Mouse (Mus musculus): ENCODE measurements around the gene Tldc2.

The Tldc2 gene

DNA sequence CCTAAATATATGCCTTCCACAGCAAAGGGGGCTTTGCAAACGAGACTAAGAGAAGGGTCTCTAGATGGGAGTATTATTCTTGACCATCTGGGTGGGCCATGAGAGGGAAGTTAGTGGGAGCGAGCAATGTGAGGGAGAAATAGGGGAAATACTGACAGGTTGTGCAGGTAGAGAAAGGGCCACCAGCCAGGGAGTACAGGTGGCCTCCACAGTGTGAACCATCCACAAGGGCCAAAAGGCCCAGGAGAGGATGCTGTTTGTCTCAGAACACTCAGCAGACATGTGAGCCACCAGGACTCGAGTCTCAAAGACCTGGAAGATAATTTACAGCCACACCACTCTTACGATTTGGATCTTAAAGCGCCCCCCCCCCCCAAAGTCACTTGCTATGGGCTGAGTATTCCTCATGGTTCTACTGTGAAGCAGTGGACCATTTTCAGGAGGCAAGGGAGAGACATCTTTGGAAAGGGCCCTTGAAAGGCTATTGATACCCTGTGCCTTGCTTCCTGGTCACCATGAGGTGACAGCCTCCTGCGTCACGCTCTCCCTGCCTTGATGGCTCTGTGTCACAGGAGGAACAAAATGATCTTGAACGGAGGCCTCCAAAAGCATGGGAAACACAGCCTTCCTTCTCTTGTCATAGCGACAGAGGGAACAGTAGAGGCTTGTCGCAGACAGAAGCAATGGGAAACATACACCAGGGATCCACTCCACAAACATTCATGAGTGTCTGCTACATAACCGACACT is 26.1 kb upstream of the Tldc2 start:
- DNase-seq (ENCODE audit: low read depth, low spot score), result no peak

GRCm38 (mm10) chr2:157063241-157063700 is 23.6 kb upstream of the Tldc2 start:
- DNase-seq (ENCODE audit: low read depth, low spot score), result no peak

- DNase-seq (ENCODE audit: low read depth, low spot score), result no peak
These were observed 22.7 kb upstream of the Tldc2 start for GRCm38 (mm10) chr2:157064136-157064535.

DNA sequence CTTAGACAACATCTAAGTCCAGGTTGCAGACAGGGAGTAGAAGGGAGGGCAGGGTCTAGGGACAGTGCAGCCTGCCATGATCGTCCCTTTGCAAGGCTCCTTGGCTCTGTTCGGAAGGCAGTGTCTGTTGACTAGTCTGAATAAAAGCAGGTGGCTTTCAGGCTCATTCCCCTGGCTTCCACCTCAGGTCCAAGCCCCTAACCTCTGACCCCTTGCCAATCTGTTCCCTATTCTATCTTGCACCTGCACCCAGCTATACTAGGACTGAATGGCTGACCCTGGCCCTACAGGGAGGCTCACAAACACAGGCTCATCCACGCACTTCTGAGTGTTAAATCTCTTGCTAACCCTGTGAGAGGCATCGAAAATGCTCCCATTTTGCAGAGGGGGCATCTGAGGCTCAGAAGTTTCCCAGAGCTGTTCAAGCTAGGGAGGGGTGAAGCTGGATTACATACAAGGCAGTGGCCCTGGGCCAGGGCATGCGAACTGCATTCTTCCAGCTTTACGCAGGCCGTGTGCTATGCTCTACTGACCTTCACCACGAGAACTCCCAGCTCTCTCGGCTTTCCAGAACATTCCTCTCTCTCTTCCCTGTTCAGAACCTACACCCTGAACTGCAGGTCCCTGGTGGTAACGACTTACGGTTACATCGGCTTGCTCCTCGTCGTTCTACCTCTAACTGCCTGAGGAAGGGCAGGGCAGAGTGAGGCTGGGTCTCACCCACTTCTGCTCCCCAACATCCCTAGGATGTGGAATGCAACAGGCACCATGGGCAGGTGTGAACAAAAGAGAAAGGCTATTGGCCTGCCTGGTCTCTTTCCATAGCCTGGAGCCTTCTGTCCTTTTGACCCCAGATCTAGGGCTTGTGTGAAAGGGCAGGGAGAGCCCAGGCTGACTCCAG is 21.6 kb upstream of the Tldc2 start:
- DNase-seq (ENCODE audit: low read depth, low spot score), result no peak

GRCm38 (mm10) chr2:157065879-157066226 is 21.0 kb upstream of the Tldc2 start:
- no peak for DNase-seq (ENCODE audit: low read depth, low spot score)

GRCm38 (mm10) chr2:157066731-157067430 is 20.0 kb upstream of the Tldc2 start:
- no peak for DNase-seq (ENCODE audit: low read depth, low spot score)

GRCm38 (mm10) chr2:157068701-157069354 is 18.0 kb upstream of the Tldc2 start:
- DNase-seq (ENCODE audit: low read depth, low spot score), result no peak

- DNase-seq (ENCODE audit: low read depth, low spot score), result no peak
These were observed 17.5 kb upstream of the Tldc2 start for GRCm38 (mm10) chr2:157069355-157069735.

DNA sequence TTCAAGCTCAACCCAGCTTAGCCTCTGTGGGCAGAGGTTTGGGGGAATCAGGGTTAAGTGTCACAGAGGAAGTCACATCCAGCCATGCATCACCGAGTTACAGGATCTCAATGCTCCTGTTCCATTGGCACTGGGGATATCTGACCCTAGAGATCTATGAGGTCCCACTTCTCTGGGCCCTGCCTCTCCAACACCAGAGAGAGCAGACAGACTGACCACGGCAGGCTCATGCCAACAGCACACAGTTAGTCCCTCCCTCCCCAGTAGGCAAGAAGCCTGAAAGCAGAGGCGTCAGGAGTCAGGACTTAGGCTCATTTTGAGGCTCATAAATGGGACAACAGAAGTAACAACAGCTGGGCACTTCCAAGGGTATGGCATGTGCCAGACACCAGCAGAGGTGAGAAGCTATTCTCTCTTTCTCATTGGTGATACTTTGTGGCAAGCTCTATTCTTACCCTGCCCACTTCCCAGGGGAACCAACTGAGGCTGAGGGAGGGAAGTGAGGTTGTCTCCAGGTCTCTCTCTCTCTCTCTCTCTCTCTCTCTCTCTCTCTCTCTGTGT is 17.0 kb upstream of the Tldc2 start:
- no peak for DNase-seq (ENCODE audit: low read depth, low spot score)

DNA sequence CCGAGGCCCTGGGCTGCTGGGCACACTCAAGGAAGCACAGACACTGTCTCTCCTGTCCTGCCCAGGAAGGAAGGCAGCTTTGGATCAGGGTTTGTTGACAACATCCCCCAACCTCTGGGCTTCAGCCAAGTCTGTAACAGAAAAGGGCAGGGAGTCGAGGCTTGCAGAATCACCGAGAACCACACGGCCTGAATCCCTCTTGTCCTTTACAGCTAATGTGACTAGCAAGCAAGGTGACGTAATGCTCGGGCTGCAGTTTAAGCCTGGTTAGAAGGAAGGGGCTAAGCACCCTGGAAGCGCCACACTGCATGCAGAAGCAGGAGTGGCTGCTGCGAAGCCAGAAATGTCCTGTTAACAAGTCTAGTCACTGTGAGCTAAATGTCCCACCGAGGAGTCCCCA is 16.5 kb upstream of the Tldc2 start:
- DNase-seq (ENCODE audit: low read depth, low spot score), result no peak

GRCm38 (mm10) chr2:157071556-157071955 is 15.3 kb upstream of the Tldc2 start:
- DNase-seq (ENCODE audit: low read depth, low spot score), result no peak

DNA sequence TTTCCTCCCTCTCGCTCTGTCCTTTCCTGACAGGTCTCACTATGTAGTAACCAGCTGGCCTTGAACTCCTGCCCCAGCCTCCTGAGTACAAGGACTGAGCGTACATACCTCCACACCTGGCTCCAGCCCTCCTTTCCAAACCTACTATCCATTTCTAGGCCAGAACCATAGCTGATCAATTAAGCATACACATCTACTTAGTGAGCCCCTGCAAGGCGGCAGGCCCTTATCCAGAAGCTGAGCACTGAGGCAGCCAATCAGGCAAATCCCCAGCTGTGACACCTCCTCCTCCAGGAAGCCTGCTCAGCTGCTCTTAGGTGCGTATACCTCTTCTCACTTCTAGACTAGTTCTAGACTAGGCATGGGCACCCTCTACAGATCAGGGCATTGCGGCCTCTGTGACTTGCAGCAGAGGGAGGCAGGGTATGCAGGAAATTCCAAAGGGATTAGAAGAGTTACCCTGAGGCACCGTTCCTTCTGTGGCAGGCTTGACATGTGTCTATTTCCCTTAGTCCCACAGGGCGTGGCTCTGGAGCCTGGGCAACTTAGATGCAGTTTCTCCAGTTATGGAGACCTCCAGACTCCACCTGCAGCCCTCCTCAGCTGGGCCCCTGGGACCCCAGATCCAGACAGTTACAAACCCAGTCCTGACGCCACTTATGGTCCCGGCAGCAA is 14.4 kb upstream of the Tldc2 start:
- no peak for DNase-seq (ENCODE audit: low read depth, low spot score)

DNA sequence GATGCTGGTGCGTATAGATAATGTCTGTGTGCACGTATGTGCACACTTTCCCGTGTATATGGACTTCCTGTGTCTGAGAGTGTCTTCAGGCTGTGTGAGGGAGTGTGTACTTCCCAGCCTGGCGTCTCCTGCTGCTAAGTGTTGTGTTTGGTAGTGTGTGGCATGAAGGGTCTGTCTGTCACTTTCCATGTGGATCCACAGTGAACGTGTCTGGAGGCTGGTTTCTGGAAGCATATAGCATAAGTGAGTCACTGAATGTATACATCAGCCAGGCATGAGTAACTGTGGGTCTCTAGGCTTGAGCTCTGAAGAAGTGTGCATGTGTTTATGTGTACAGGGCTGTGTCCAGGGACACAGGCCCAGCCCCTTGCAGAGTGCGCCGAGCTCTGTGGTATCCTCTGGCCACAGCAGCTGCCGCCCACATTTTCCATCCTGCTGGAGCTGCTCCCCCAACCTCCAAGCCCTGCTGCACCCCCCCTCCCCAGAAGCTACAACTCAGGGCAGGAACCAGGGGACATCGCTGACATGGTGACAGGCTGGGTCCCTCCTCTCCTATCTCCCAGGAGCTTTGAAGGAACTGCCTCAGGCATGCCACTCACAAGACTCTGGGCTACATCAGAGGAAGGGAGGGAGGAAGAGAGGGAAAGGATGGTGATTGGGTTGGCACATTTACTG is 13.3 kb upstream of the Tldc2 start:
- DNase-seq (ENCODE audit: low read depth, low spot score), result no peak

- no peak for DNase-seq (ENCODE audit: low read depth, low spot score)
These were observed 12.6 kb upstream of the Tldc2 start for GRCm38 (mm10) chr2:157074186-157074724.

DNA sequence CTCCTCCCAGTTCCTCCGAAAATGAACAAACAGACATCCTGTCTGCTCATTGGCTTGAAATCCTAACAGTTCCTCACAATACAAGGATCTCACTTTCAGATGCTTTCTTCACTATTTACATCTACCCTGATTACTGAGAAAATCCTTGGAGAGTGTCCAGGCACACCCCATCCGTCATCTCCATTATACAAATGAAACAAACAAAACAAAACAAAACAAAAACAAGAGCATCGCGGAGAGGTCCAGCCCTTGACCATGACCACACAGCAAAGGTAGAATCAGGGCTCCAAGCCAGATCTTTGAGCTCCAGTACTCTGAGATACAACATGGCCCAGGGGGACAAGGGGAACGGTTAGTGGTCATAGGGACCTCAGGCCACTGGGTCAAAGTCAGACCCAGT is 12.1 kb upstream of the Tldc2 start:
- no peak for DNase-seq (ENCODE audit: low read depth, low spot score)

- DNase-seq (ENCODE audit: low read depth, low spot score), result no peak
These were observed 11.6 kb upstream of the Tldc2 start for GRCm38 (mm10) chr2:157075226-157075625.

- no peak for DNase-seq (ENCODE audit: low read depth, low spot score)
These were observed 11.2 kb upstream of the Tldc2 start for GRCm38 (mm10) chr2:157075685-157076084.

GRCm38 (mm10) chr2:157076585-157076984 is 10.3 kb upstream of the Tldc2 start:
- DNase-seq (ENCODE audit: low read depth, low spot score), result no peak

- no peak for DNase-seq (ENCODE audit: low read depth, low spot score)
These were observed 9.7 kb upstream of the Tldc2 start for GRCm38 (mm10) chr2:157077160-157077559.

GRCm38 (mm10) chr2:157077641-157078058 is 9.2 kb upstream of the Tldc2 start:
- DNase-seq (ENCODE audit: low read depth, low spot score), result no peak
